Mouse (Mus musculus) embryonic facial prominence, embryonic 13.5 days (tissue): Measurements from ENCODE around the gene Mast4. TPM values are rescaled to one million over a fixed set of nuclear protein-coding genes. Genes with fewer than 3 reads are reported as not detected.

Experiments
- ATAC-seq: fragments of 200-750 bp; cut with Nextera tagmentation; 2 replicates; pipeline ENCODE4 v1.8.0; 2017; ENCODE audit warnings: low read depth; ENCODE audit not compliant: insufficient number of reproducible peaks, insufficient read depth, low FRiP score, low TSS enrichment
- H3K27ac ChIP-seq: fragments of 300-500 bp; sonication (generic); 2 replicates; pipeline ENCODE4 v1.5.1; 2015; ENCODE audit warnings: moderate library complexity, mild to moderate bottlenecking, inconsistent platforms
- H3K27me3 ChIP-seq: fragments of 300-500 bp; sonication (generic); 2 replicates; pipeline ENCODE4 v1.6.1; 2015; ENCODE audit warnings: mild to moderate bottlenecking, inconsistent platforms
- H3K36me3 ChIP-seq: fragments of 300-500 bp; sonication (generic); 2 replicates; pipeline ENCODE4 v1.6.1; 2015; ENCODE audit warnings: mild to moderate bottlenecking, inconsistent platforms
- H3K4me1 ChIP-seq: fragments of 300-500 bp; sonication (generic); 2 replicates; pipeline ENCODE4 v1.6.1; 2015; ENCODE audit warnings: inconsistent platforms
- H3K4me2 ChIP-seq: fragments of 300-500 bp; sonication (generic); 2 replicates; pipeline ENCODE4 v1.6.1; 2015; ENCODE audit warnings: moderate library complexity, mild to moderate bottlenecking, inconsistent platforms
- H3K4me3 ChIP-seq: fragments of 300-500 bp; sonication (generic); 2 replicates; pipeline ENCODE4 v1.5.1; 2015; ENCODE audit warnings: mild to moderate bottlenecking, inconsistent platforms
- H3K9ac ChIP-seq: fragments of 300-500 bp; sonication (generic); 2 replicates; pipeline ENCODE4 v1.6.1; 2015; ENCODE audit warnings: mild to moderate bottlenecking, inconsistent platforms
- H3K9me3 ChIP-seq: fragments of 300-500 bp; sonication (generic); 2 replicates; pipeline ENCODE4 v1.6.1; 2016; ENCODE audit warnings: inconsistent platforms
- WGBS: fragments of 180-500 bp; shearing (Covaris S2); methylation state at CpG from one replicate; pipeline ENCODE4 v1.1.7; 2015; ENCODE audit warnings: mixed read lengths; 5-methylcytosine and 5-hydroxymethylcytosine counted together
- polyA plus RNA-seq: library from polyadenylated mRNA; unstranded; fragments of >200 nt; fragmentation: Nextera tagmentation; extraction: Ambion mirVana; gene quantifications from 2 replicates; pipeline ENCODE4 v1.2.1, GENCODE M21; 2015

The Mast4 gene
- polyA plus RNA-seq, 1 experiment from 2014 or later, result 28.6 TPM

- Histone ChIP-seq H3K4me1 (no peaks in the 10 kb centered on the region), H3K27ac (no peak overlapping the region), H3K4me2 (no peak overlapping the region), H3K9me3 (no peaks in the 10 kb centered on the region), H3K9ac (no peak overlapping the region), H3K4me3 (no peak overlapping the region), H3K27me3 (no peaks in the 10 kb centered on the region), H3K36me3 (no peaks in the 10 kb centered on the region)
- 79% methylated on average over 3 of the region's 3 CpGs for WGBS
- no peak for ATAC-seq
These were observed 262.5 kb downstream of the Mast4 start for GRCm38 (mm10) chr13:103071783-103072182.

GRCm38 (mm10) chr13:103067581-103068166 lies 266.6 kb downstream of the Mast4 start:
- Histone ChIP-seq H3K9me3 (no peaks in the 10 kb centered on the region), H3K4me2 (no peak overlapping the region), H3K27ac (no peak overlapping the region), H3K4me1 (no peaks in the 10 kb centered on the region), H3K36me3 (no peaks in the 10 kb centered on the region), H3K9ac (no peak overlapping the region), H3K27me3 (no peaks in the 10 kb centered on the region), H3K4me3 (no peak overlapping the region)
- WGBS, result 36% methylated on average over 7 of the region's 7 CpGs
- no peak for ATAC-seq

- Histone ChIP-seq H3K4me3 (no peak overlapping the region), H3K9ac (no peak overlapping the region), H3K36me3 (no peaks in the 10 kb centered on the region), H3K4me2 (no peak overlapping the region), H3K27me3 (no peaks in the 10 kb centered on the region), H3K4me1 (no peaks in the 10 kb centered on the region), H3K27ac (no peak overlapping the region), H3K9me3 (no peaks in the 10 kb centered on the region)
- ATAC-seq, result no peak
- WGBS, result 53% methylated on average over 7 of the region's 7 CpGs
These were observed 268.9 kb downstream of the Mast4 start for GRCm38 (mm10) chr13:103065437-103065836.

GRCm38 (mm10) chr13:103061680-103062079 lies 272.6 kb downstream of the Mast4 start:
- H3K9ac ChIP-seq, result no peak overlapping the region
- no peaks in the 10 kb centered on the region for H3K27me3 ChIP-seq
- H3K4me1 ChIP-seq, result no peaks in the 10 kb centered on the region
- H3K4me2 ChIP-seq, result no peak overlapping the region
- WGBS, result 77% methylated on average over 2 of the region's 2 CpGs
- H3K36me3 ChIP-seq, result no peaks in the 10 kb centered on the region
- no peaks in the 10 kb centered on the region for H3K9me3 ChIP-seq
- no peak overlapping the region for H3K27ac ChIP-seq
- no peak for ATAC-seq
- H3K4me3 ChIP-seq, result no peak overlapping the region

- Histone ChIP-seq H3K27ac (no peak overlapping the region), H3K9me3 (no peaks in the 10 kb centered on the region), H3K4me2 (no peak overlapping the region), H3K36me3 (no peaks in the 10 kb centered on the region), H3K9ac (no peak overlapping the region), H3K4me3 (no peak overlapping the region), H3K4me1 (no peaks in the 10 kb centered on the region), H3K27me3 (no peaks in the 10 kb centered on the region)
- no peak for ATAC-seq
- WGBS, result 83% methylated on average over 11 of the region's 11 CpGs
These were observed 274.2 kb downstream of the Mast4 start for GRCm38 (mm10) chr13:103059995-103060652.

GRCm38 (mm10) chr13:103056451-103056850 lies 277.8 kb downstream of the Mast4 start:
- Histone ChIP-seq H3K36me3 (no peaks in the 10 kb centered on the region), H3K27me3 (no peaks in the 10 kb centered on the region), H3K4me2 (no peak overlapping the region), H3K9me3 (no peaks in the 10 kb centered on the region), H3K9ac (no peak overlapping the region), H3K4me1 (no peaks in the 10 kb centered on the region), H3K27ac (no peak overlapping the region), H3K4me3 (no peak overlapping the region)
- no peak for ATAC-seq
- 81% methylated on average over 10 of the region's 10 CpGs for WGBS

- H3K9me3 ChIP-seq, result no peaks in the 10 kb centered on the region
- H3K4me3 ChIP-seq, result no peak overlapping the region
- H3K4me2 ChIP-seq, result no peak overlapping the region
- ATAC-seq, result no peak
- H3K9ac ChIP-seq, result no peak overlapping the region
- 59% methylated on average over 7 of the region's 7 CpGs for WGBS
- H3K36me3 ChIP-seq, result no peaks in the 10 kb centered on the region
- H3K4me1 ChIP-seq, result no peaks in the 10 kb centered on the region
- H3K27ac ChIP-seq, result no peak overlapping the region
- H3K27me3 ChIP-seq, result no peaks in the 10 kb centered on the region
These were observed 281.6 kb downstream of the Mast4 start for GRCm38 (mm10) chr13:103052661-103053060.

- H3K27ac ChIP-seq, result no peak overlapping the region
These were observed 285.3 kb downstream of the Mast4 start for GRCm38 (mm10) chr13:103048954-103049353.

GRCm38 (mm10) chr13:103043692-103044091 lies 290.6 kb downstream of the Mast4 start:
- ATAC-seq, result no peak
- WGBS, result 77% methylated on average over 9 of the region's 9 CpGs
- no peak overlapping the region for H3K27ac ChIP-seq

More at GRCm38 (mm10) chr13:103048954-103049353, 285.3 kb downstream of the Mast4 start:
- no peaks in the 10 kb centered on the region for H3K4me1 ChIP-seq
- no peak overlapping the region for H3K4me3 ChIP-seq
- no peak overlapping the region for H3K4me2 ChIP-seq
- H3K27me3 ChIP-seq, result no peaks in the 10 kb centered on the region
- no peak for ATAC-seq
- no peaks in the 10 kb centered on the region for H3K36me3 ChIP-seq
- H3K9me3 ChIP-seq, result no peaks in the 10 kb centered on the region
- WGBS, result 78% methylated on average over 7 of the region's 7 CpGs
- no peak overlapping the region for H3K9ac ChIP-seq

GRCm38 (mm10) chr13:103043011-103043410 lies 291.3 kb downstream of the Mast4 start:
- WGBS, result 91% methylated on average over 4 of the region's 4 CpGs
- Histone ChIP-seq H3K27ac (no peak overlapping the region), H3K27me3 (no peaks in the 10 kb centered on the region), H3K9ac (no peak overlapping the region), H3K4me2 (no peak overlapping the region), H3K9me3 (no peaks in the 10 kb centered on the region), H3K4me1 (no peaks in the 10 kb centered on the region), H3K4me3 (no peak overlapping the region), H3K36me3 (no peaks in the 10 kb centered on the region)
- ATAC-seq, result no peak

More at GRCm38 (mm10) chr13:103043692-103044091, 290.6 kb downstream of the Mast4 start:
- no peak overlapping the region for H3K4me2 ChIP-seq
- no peaks in the 10 kb centered on the region for H3K4me1 ChIP-seq
- no peaks in the 10 kb centered on the region for H3K9me3 ChIP-seq
- no peak overlapping the region for H3K9ac ChIP-seq
- no peaks in the 10 kb centered on the region for H3K27me3 ChIP-seq
- no peak overlapping the region for H3K4me3 ChIP-seq
- no peaks in the 10 kb centered on the region for H3K36me3 ChIP-seq

GRCm38 (mm10) chr13:103037466-103037865 lies 296.8 kb downstream of the Mast4 start:
- Histone ChIP-seq H3K9ac (no peak overlapping the region), H3K9me3 (no peaks in the 10 kb centered on the region), H3K27me3 (no peaks in the 10 kb centered on the region), H3K4me2 (no peak overlapping the region), H3K27ac (no peak overlapping the region), H3K4me3 (no peak overlapping the region), H3K36me3 (no peaks in the 10 kb centered on the region), H3K4me1 (peaks cover 5% of the 10 kb centered on the region; the same call in 1 of the 2 replicates)
- WGBS, result 74% methylated on average over 5 of the region's 5 CpGs
- no peak for ATAC-seq

- 81% methylated on average over 5 of the region's 5 CpGs for WGBS
- no peak overlapping the region for H3K4me3 ChIP-seq
- peaks cover 2% of the 10 kb centered on the region; the same call in 1 of the 2 replicates for H3K27me3 ChIP-seq
- ATAC-seq, result no peak
- no peaks in the 10 kb centered on the region for H3K9me3 ChIP-seq
- H3K4me2 ChIP-seq, result no peak overlapping the region
- no peaks in the 10 kb centered on the region for H3K36me3 ChIP-seq
- no peak overlapping the region for H3K9ac ChIP-seq
- peaks cover 25% of the 10 kb centered on the region for H3K4me1 ChIP-seq
- no peak overlapping the region for H3K27ac ChIP-seq
These were observed 304.9 kb downstream of the Mast4 start for GRCm38 (mm10) chr13:103029377-103029776.
